Mouse (Mus musculus) midbrain, embryonic 15.5 days (tissue): Measurements from ENCODE around the gene Ly6g6d. TPM values are rescaled to one million over a fixed set of nuclear protein-coding genes. Genes with fewer than 3 reads are reported as not detected.

Experiments used
- ATAC-seq: fragments of 200-750 bp; cut with Nextera tagmentation; replicated peaks from 2 replicates; pipeline ENCODE4 v1.8.0; 2017; ENCODE audit warnings: moderate TSS enrichment
- H3K27ac ChIP-seq: fragments of 300-500 bp; sonication (generic); 2 replicates; pipeline ENCODE4 v1.5.1; 2015; ENCODE audit warnings: mild to moderate bottlenecking, inconsistent platforms
- H3K27me3 ChIP-seq: fragments of 300-500 bp; sonication (generic); replicated peaks from 2 replicates; pipeline ENCODE4 v1.6.1; 2015; ENCODE audit warnings: inconsistent platforms
- H3K36me3 ChIP-seq: fragments of 300-500 bp; sonication (generic); replicated peaks from 2 replicates; pipeline ENCODE4 v1.6.1; 2015; ENCODE audit warnings: inconsistent platforms
- H3K4me1 ChIP-seq: fragments of 300-500 bp; sonication (generic); 2 replicates; pipeline ENCODE4 v1.6.1; 2015; ENCODE audit warnings: inconsistent platforms
- H3K4me2 ChIP-seq: fragments of 300-500 bp; sonication (generic); 2 replicates; pipeline ENCODE4 v1.6.1; 2015; ENCODE audit warnings: inconsistent platforms, mild to moderate bottlenecking, moderate library complexity
- H3K4me3 ChIP-seq: fragments of 300-500 bp; sonication (generic); 2 replicates; pipeline ENCODE4 v1.5.1; 2015; ENCODE audit warnings: mild to moderate bottlenecking, inconsistent platforms
- H3K9ac ChIP-seq: fragments of 300-500 bp; sonication (generic); 2 replicates; pipeline ENCODE4 v1.6.1; 2015; ENCODE audit warnings: mild to moderate bottlenecking, inconsistent platforms
- H3K9me3 ChIP-seq: fragments of 300-500 bp; sonication (generic); 2 replicates; pipeline ENCODE4 v1.6.1; 2016; ENCODE audit warnings: inconsistent platforms
- WGBS: fragments of 180-500 bp; shearing (Covaris S2); methylation state at CpG from one replicate; pipeline ENCODE4 v1.1.7; 2015; ENCODE audit warnings: mixed read lengths; 5-methylcytosine and 5-hydroxymethylcytosine counted together
- polyA plus RNA-seq: library from polyadenylated mRNA; unstranded; fragments of >200 nt; fragmentation: Nextera tagmentation; extraction: Ambion mirVana; gene quantifications from 2 replicates; pipeline ENCODE4 v1.2.1, GENCODE M21; 2015

Ly6g6d gene
- polyA plus RNA-seq, 1 experiment from 2014 or later: 1.9 TPM

- WGBS: 83% methylated on average over 5 of the region's 5 CpGs
- Histone ChIP-seq H3K27ac (no peak overlapping the region), H3K4me2 (no peak overlapping the region), H3K4me1 (peaks cover 8% of the 10 kb centered on the region), H3K9ac (no peak overlapping the region), H3K36me3 (no peaks in the 10 kb centered on the region), H3K27me3 (no peaks in the 10 kb centered on the region), H3K9me3 (no peaks in the 10 kb centered on the region), H3K4me3 (no peak overlapping the region)
- no peak for ATAC-seq
These were observed 54.6 kb downstream of the Ly6g6d start for GRCm38 (mm10) chr17:35023221-35023620.

- Histone ChIP-seq H3K27ac (no peak overlapping the region), H3K4me3 (no peak overlapping the region), H3K9me3 (no peaks in the 10 kb centered on the region), H3K27me3 (no peaks in the 10 kb centered on the region), H3K4me1 (peaks cover 8% of the 10 kb centered on the region), H3K4me2 (no peak overlapping the region), H3K36me3 (no peaks in the 10 kb centered on the region), H3K9ac (no peak overlapping the region)
- WGBS: 93% methylated on average over 8 of the region's 8 CpGs
- no peak for ATAC-seq
These were observed 55.3 kb downstream of the Ly6g6d start for GRCm38 (mm10) chr17:35022541-35023060.

GRCm38 (mm10) chr17:35021842-35022477, 55.9 kb downstream of the Ly6g6d start:
- Histone ChIP-seq H3K27ac (no peak overlapping the region), H3K4me1 (peaks cover 6% of the 10 kb centered on the region), H3K4me3 (no peak overlapping the region), H3K4me2 (no peak overlapping the region), H3K9ac (no peak overlapping the region), H3K27me3 (no peaks in the 10 kb centered on the region), H3K9me3 (no peaks in the 10 kb centered on the region), H3K36me3 (no peaks in the 10 kb centered on the region)
- WGBS: 47% methylated on average over 6 of the region's 6 CpGs
- ATAC-seq: no peak

Other genes with a start within 250 kb of the Ly6g6d start
- gene Stk19, start 241.1 kb downstream of the Ly6g6d start, polyA plus RNA-seq: 41.2 and 50.4 TPM in 2 replicates
- 75.0 and 79.1 TPM in 2 replicates for gene Dxo, start 241.0 kb downstream of the Ly6g6d start, polyA plus RNA-seq
- 67.4 and 73.8 TPM in 2 replicates for gene Skiv2l, start 227.9 kb downstream of the Ly6g6d start, polyA plus RNA-seq
- 76.3 and 82.3 TPM in 2 replicates for gene Nelfe, start 227.7 kb downstream of the Ly6g6d start, polyA plus RNA-seq
- 2.6 and 3.3 TPM in 2 replicates for gene Cfb, start 215.5 kb downstream of the Ly6g6d start, polyA plus RNA-seq
- 17.4 and 17.5 TPM in 2 replicates for gene Zbtb12, start 198.6 kb downstream of the Ly6g6d start, polyA plus RNA-seq
- 0.18 TPM in 1 of 2 replicates, not detected in the other for gene Gm20547, start 196.0 kb downstream of the Ly6g6d start, polyA plus RNA-seq
- 2.1 and 3.1 TPM in 2 replicates for gene C2, start 179.8 kb downstream of the Ly6g6d start, polyA plus RNA-seq
- 113 and 119 TPM in 2 replicates for gene Ehmt2, start 179.6 kb downstream of the Ly6g6d start, polyA plus RNA-seq
- not detected in 2 replicates for gene Slc44a4, start 163.6 kb downstream of the Ly6g6d start, polyA plus RNA-seq
- 36.1 and 41.1 TPM in 2 replicates for gene Neu1, start 146.8 kb downstream of the Ly6g6d start, polyA plus RNA-seq
- 0.24 and 0.31 TPM in 2 replicates for gene Hspa1b, start 118.8 kb downstream of the Ly6g6d start, polyA plus RNA-seq
- not detected in 2 replicates for gene Gm20481, start 108.2 kb downstream of the Ly6g6d start, polyA plus RNA-seq
- 12.7 and 13.3 TPM in 2 replicates for gene Hspa1a, start 105.9 kb downstream of the Ly6g6d start, polyA plus RNA-seq
- gene Hspa1l, start 105.4 kb downstream of the Ly6g6d start, polyA plus RNA-seq: 1.2 and 1.5 TPM in 2 replicates
- gene Lsm2, start 96.2 kb downstream of the Ly6g6d start, polyA plus RNA-seq: 103 and 111 TPM in 2 replicates
- gene Vars, start 77.1 kb downstream of the Ly6g6d start, polyA plus RNA-seq: 63.1 and 70.2 TPM in 2 replicates
- gene Vwa7, start 61.5 kb downstream of the Ly6g6d start, polyA plus RNA-seq: 0.06 and 0.15 TPM in 2 replicates
- gene Sapcd1, start 50.0 kb downstream of the Ly6g6d start, polyA plus RNA-seq: 2.5 and 2.7 TPM in 2 replicates
- 1.6 and 3.3 TPM in 2 replicates for gene Msh5, start 31.3 kb downstream of the Ly6g6d start, polyA plus RNA-seq
- 62.4 and 72.1 TPM in 2 replicates for gene Clic1, start 28.1 kb downstream of the Ly6g6d start, polyA plus RNA-seq
- 337 and 380 TPM in 2 replicates for gene Ddah2, start 19.0 kb downstream of the Ly6g6d start, polyA plus RNA-seq
- 0.31 TPM in 1 of 2 replicates, not detected in the other for gene Ly6g6c, start 12.7 kb downstream of the Ly6g6d start, polyA plus RNA-seq
- gene Mpig6b, start 11.9 kb downstream of the Ly6g6d start, polyA plus RNA-seq: 0.21 and 0.43 TPM in 2 replicates
- 0.21 and 0.32 TPM in 2 replicates for gene Ly6g6e, start 1.2 kb downstream of the Ly6g6d start, polyA plus RNA-seq
- gene Ly6g6f, start 7.5 kb upstream of the Ly6g6d start, polyA plus RNA-seq: not detected in 2 replicates
- gene Abhd16a, start 11.2 kb upstream of the Ly6g6d start, polyA plus RNA-seq: 105 and 113 TPM in 2 replicates
- gene Ly6g5c, start 30.2 kb upstream of the Ly6g6d start, polyA plus RNA-seq: not detected in 2 replicates
- gene Ly6g5b, start 37.4 kb upstream of the Ly6g6d start, polyA plus RNA-seq: 1.1 and 2.2 TPM in 2 replicates
- 25.9 and 28.9 TPM in 2 replicates for gene Gpank1, start 43.4 kb upstream of the Ly6g6d start, polyA plus RNA-seq
- gene Csnk2b, start 44.0 kb upstream of the Ly6g6d start, polyA plus RNA-seq: 316 and 319 TPM in 2 replicates
- gene D17H6S53E, start 48.3 kb upstream of the Ly6g6d start, polyA plus RNA-seq: 8.3 and 9.6 TPM in 2 replicates
- gene Apom, start 54.0 kb upstream of the Ly6g6d start, polyA plus RNA-seq: 0.56 and 1.4 TPM in 2 replicates
- gene Bag6, start 57.1 kb upstream of the Ly6g6d start, polyA plus RNA-seq: 82.9 and 83.4 TPM in 2 replicates
- gene Prrc2a, start 86.8 kb upstream of the Ly6g6d start, polyA plus RNA-seq: 188 and 203 TPM in 2 replicates
- gene Aif1, start 98.0 kb upstream of the Ly6g6d start, polyA plus RNA-seq: 7.3 and 8.2 TPM in 2 replicates
- 7.6 and 9.2 TPM in 2 replicates for gene Lst1, start 110.4 kb upstream of the Ly6g6d start, polyA plus RNA-seq
- gene Ltb, start 116.4 kb upstream of the Ly6g6d start, polyA plus RNA-seq: 0.58 and 0.78 TPM in 2 replicates
- gene Tnf, start 123.9 kb upstream of the Ly6g6d start, polyA plus RNA-seq: not detected in 2 replicates
- gene Lta, start 127.3 kb upstream of the Ly6g6d start, polyA plus RNA-seq: 0.32 and 0.69 TPM in 2 replicates
- 1.6 TPM in 1 of 2 replicates, not detected in the other for gene Gm16181, start 142.8 kb upstream of the Ly6g6d start, polyA plus RNA-seq
- gene Atp6v1g2, start 155.6 kb upstream of the Ly6g6d start, polyA plus RNA-seq: 94.4 and 100 TPM in 2 replicates
- gene Nfkbil1, start 157.7 kb upstream of the Ly6g6d start, polyA plus RNA-seq: 11.7 and 11.8 TPM in 2 replicates
- gene Ddx39b, start 163.7 kb upstream of the Ly6g6d start, polyA plus RNA-seq: 379 and 391 TPM in 2 replicates
- gene H2-D1, start 184.7 kb upstream of the Ly6g6d start, polyA plus RNA-seq: 93.4 and 105 TPM in 2 replicates
- 0.54 and 0.70 TPM in 2 replicates for gene H2-Q1, start 242.3 kb upstream of the Ly6g6d start, polyA plus RNA-seq